Mouse (Mus musculus) brain, embryonic 14.5 days (tissue): ENCODE data around the gene Il1b.

ENCODE experiments used
- CTCF ChIP-seq: fragments of 200-500 bp; IDR thresholded peaks from 2 replicates; pipeline ENCODE4 v1.5.1; 2012; ENCODE audit warnings: inconsistent platforms, mild to moderate bottlenecking, moderate library complexity, borderline replicate concordance; ENCODE audit not compliant: insufficient read depth, insufficient read length; ENCODE audit errors: extremely low read depth
- POLR2A ChIP-seq: fragments of 200-500 bp; IDR thresholded peaks from 2 replicates; pipeline ENCODE4 v1.6.1; 2012; ENCODE audit warnings: mild to moderate bottlenecking, inconsistent platforms, borderline replicate concordance; ENCODE audit not compliant: poor library complexity, insufficient read depth, insufficient read length, severe bottlenecking; ENCODE audit errors: extremely low read depth

DNA sequence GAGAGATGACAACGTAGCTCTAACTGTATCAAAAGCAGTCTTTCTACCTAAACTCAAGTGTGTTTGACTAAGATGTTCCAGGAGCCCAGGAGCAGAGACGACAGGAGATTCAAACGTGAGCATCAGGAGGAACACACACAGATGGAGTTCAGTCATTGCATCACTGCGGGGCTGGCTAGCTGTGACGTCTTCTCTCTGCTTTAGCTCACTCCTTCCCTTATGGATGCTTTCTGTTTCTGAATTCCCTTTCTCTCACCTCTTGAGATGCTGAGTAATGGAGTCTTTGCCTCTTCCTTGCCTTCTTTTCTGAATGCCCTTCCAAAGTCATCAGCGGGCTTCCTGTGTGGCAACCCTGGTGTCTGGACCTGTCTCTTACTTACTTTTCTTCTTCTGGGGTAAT, 56.1 kb downstream of the Il1b start:
- TF ChIP-seq CTCF (no peak), POLR2A (no peak)
